Mouse (Mus musculus) myocyte (in vitro differentiated cells): ENCODE measurements at regions not wholly inside any gene's neighbourhood (a gene's known extent, or its start where the extent isn't known, plus 50 kb on each side); places are given as distances from the start of the nearest gene placed in this dataset.

Experiments
- H3K27me3 ChIP-seq: one replicate; pipeline ENCODE4 v1.6.1; 2011; ENCODE audit not compliant: control insufficient read depth, insufficient read depth, insufficient read length
- H3K36me3 ChIP-seq: one replicate; pipeline ENCODE4 v1.6.1; 2011; ENCODE audit not compliant: control insufficient read depth, insufficient read depth
- H3K4me2 ChIP-seq: one replicate; pipeline ENCODE4 v1.6.1; 2011; ENCODE audit warnings: low read depth, control low read depth
- H3K4me3 ChIP-seq: one replicate; pipeline ENCODE4 v1.5.1; 2011; ENCODE audit warnings: mild to moderate bottlenecking, control low read depth, moderate library complexity
- H3K79me2 ChIP-seq: one replicate; pipeline ENCODE4 v1.6.1; 2011; ENCODE audit not compliant: control insufficient read depth, insufficient read depth
- H3ac ChIP-seq: one replicate; pipeline ENCODE4 v1.6.1; 2011; ENCODE audit not compliant: control insufficient read depth, insufficient read length
- CEBPB ChIP-seq: IDR thresholded peaks from 2 replicates; pipeline ENCODE4 v1.6.1; 2011; ENCODE audit warnings: mild to moderate bottlenecking, moderate library complexity; ENCODE audit not compliant: poor library complexity, insufficient read depth, severe bottlenecking
- E2F4 ChIP-seq: IDR thresholded peaks from one replicate; pipeline ENCODE4 v1.6.1; 2011; ENCODE audit warnings: mild to moderate bottlenecking, control low read depth, moderate library complexity; ENCODE audit not compliant: insufficient read depth
- MAX ChIP-seq: IDR thresholded peaks from one replicate; pipeline ENCODE4 v1.6.1; 2011; ENCODE audit warnings: low read depth, mild to moderate bottlenecking, control low read depth
- MYOD1 ChIP-seq, 3 experiments: IDR thresholded peaks; one replicate each; pipeline ENCODE4 v1.6.1; 2011; ENCODE audit warnings: control low read depth in 2 of 3, low read depth in 2 of 3, mild to moderate bottlenecking in 2 of 3, moderate library complexity in 1 of 3; ENCODE audit not compliant: insufficient read length in 2 of 3, control insufficient read depth in 1 of 3
- MYOG ChIP-seq, 3 experiments: IDR thresholded peaks; one replicate each; pipeline ENCODE4 v1.6.1; 2011; ENCODE audit warnings: control low read depth in 2 of 3, low read depth in 2 of 3, mild to moderate bottlenecking in 2 of 3; ENCODE audit not compliant: insufficient read length in 2 of 3, control insufficient read depth in 1 of 3, insufficient read depth in 1 of 3
- POLR2A ChIP-seq: IDR thresholded peaks from one replicate; pipeline ENCODE4 v1.6.1; 2011; ENCODE audit warnings: low read depth, mild to moderate bottlenecking, control low read depth, moderate library complexity; ENCODE audit not compliant: insufficient read length
- POLR2AphosphoS2 ChIP-seq: IDR thresholded peaks from one replicate; pipeline ENCODE4 v1.6.1; 2011; ENCODE audit warnings: low read depth, control low read depth; ENCODE audit not compliant: insufficient read length
- REST ChIP-seq: IDR thresholded peaks from one replicate; pipeline ENCODE4 v1.6.1; 2011; ENCODE audit warnings: mild to moderate bottlenecking, control low read depth, moderate library complexity; ENCODE audit not compliant: insufficient read depth, insufficient read length
- SRF ChIP-seq: IDR thresholded peaks from one replicate; pipeline ENCODE4 v1.6.1; 2011; ENCODE audit warnings: low read depth; ENCODE audit not compliant: control insufficient read depth, insufficient read length
- TCF12 ChIP-seq: IDR thresholded peaks from one replicate; pipeline ENCODE4 v1.6.1; 2011; ENCODE audit warnings: mild to moderate bottlenecking, control low read depth; ENCODE audit not compliant: poor library complexity, insufficient read depth, severe bottlenecking
- TCF3 ChIP-seq: IDR thresholded peaks from one replicate; pipeline ENCODE4 v1.6.1; 2011; ENCODE audit warnings: low read depth, control low read depth; ENCODE audit not compliant: insufficient read length
- USF1 ChIP-seq: IDR thresholded peaks from one replicate; pipeline ENCODE4 v1.6.1; 2011; ENCODE audit warnings: low read depth, mild to moderate bottlenecking, control low read depth, moderate library complexity

- no peaks in the 10 kb centered on the region for H3K36me3 ChIP-seq
Measured at GRCm38 (mm10) chr2:71661438-71661837, 84.0 kb upstream of the Itga6 start.

DNA sequence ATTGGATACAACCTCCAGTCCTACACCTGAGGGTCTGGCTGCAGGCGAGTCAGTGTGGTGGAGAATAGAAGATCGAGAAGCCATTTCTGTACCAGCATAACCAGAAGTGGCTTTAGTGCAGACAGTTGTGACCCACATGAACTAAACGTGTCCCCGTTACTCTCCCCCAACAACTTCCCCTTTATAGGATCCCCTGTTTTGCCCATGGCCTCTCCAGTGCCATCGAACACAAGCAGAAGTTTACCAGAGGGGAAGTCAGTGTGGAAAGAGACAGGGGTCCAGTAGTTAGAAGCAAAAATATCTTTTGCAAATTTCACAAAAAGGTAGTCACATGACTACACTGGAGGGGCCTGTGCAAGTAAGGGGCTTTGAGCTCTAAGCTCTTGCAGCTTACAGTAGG lies 83.4 kb upstream of the Itga6 start:
- TF ChIP-seq USF1 (no peak), E2F4 (no peak), REST (no peak), MYOD1 (IDR thresholded peaks at IDR 0.05; ENCODE audit: control insufficient read depth in 1 of 3, insufficient read length in 2 of 3, low read depth in 2 of 3) (no peak), POLR2A (no peak), TCF3 (no peak)
- no peaks in the 10 kb centered on the region for H3K27me3 ChIP-seq
- no peaks in the 10 kb centered on the region for H3K79me2 ChIP-seq
- H3K4me2 ChIP-seq: no peak overlapping the region
- no peaks in the 10 kb centered on the region for H3K36me3 ChIP-seq
- H3ac ChIP-seq: no peak overlapping the region
- no peak overlapping the region for H3K4me3 ChIP-seq

More at GRCm38 (mm10) chr2:71661438-71661837, 84.0 kb upstream of the Itga6 start:
- no peaks in the 10 kb centered on the region for H3K27me3 ChIP-seq
- H3ac ChIP-seq: no peak overlapping the region
- TF ChIP-seq USF1 (no peak), SRF (no peak), POLR2A (no peak), CEBPB (no peak), REST (no peak), MYOD1 (IDR thresholded peaks at IDR 0.05; ENCODE audit: control insufficient read depth in 1 of 3, insufficient read length in 2 of 3, low read depth in 2 of 3) (no peak), MYOG (IDR thresholded peaks at IDR 0.05; ENCODE audit: control insufficient read depth in 1 of 3, insufficient read depth in 1 of 3, insufficient read length in 2 of 3, low read depth in 2 of 3) (no peak), TCF12 (no peak), MAX (no peak), TCF3 (no peak), E2F4 (no peak), POLR2AphosphoS2 (no peak)
- H3K4me2 ChIP-seq: no peak overlapping the region
- H3K4me3 ChIP-seq: no peak overlapping the region
- no peaks in the 10 kb centered on the region for H3K79me2 ChIP-seq

DNA sequence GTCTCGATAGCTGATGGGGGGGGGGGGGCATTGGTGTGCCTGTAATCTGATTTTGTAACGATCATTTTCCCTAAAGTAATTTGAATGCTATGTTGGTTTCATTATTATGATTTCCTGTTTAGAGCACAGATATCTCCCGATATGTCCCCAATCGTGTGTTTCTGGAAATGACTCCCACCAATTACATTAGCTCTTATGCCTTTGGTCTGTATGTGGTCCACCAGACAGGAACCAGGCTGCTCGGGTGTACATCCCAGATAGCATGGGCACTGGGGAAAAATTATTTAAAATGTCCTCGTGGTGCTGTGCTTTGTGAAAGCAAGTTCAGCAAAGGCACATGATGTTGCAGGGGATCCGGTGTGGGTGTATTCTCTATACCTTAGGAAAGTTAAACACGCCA lies 82.0 kb upstream of the Itga6 start:
- no peaks in the 10 kb centered on the region for H3K79me2 ChIP-seq
- H3ac ChIP-seq: no peak overlapping the region
- no peak for TF ChIP-seq TCF12
- no peak for TF ChIP-seq REST
- TF ChIP-seq MAX: no peak
- no peak for TF ChIP-seq MYOD1 (IDR thresholded peaks at IDR 0.05; ENCODE audit: control insufficient read depth in 1 of 3, insufficient read length in 2 of 3, low read depth in 2 of 3)
- TF ChIP-seq E2F4: no peak
- no peak for TF ChIP-seq POLR2AphosphoS2
- TF ChIP-seq MYOG (IDR thresholded peaks at IDR 0.05; ENCODE audit: control insufficient read depth in 1 of 3, insufficient read depth in 1 of 3, insufficient read length in 2 of 3, low read depth in 2 of 3): no peak
- no peak for TF ChIP-seq SRF
- no peak for TF ChIP-seq CEBPB
- TF ChIP-seq USF1: no peak
- no peak for TF ChIP-seq TCF3
- no peak for TF ChIP-seq POLR2A
- H3K27me3 ChIP-seq: no peaks in the 10 kb centered on the region
- no peak overlapping the region for H3K4me2 ChIP-seq
- H3K4me3 ChIP-seq: no peak overlapping the region
- no peaks in the 10 kb centered on the region for H3K36me3 ChIP-seq

DNA sequence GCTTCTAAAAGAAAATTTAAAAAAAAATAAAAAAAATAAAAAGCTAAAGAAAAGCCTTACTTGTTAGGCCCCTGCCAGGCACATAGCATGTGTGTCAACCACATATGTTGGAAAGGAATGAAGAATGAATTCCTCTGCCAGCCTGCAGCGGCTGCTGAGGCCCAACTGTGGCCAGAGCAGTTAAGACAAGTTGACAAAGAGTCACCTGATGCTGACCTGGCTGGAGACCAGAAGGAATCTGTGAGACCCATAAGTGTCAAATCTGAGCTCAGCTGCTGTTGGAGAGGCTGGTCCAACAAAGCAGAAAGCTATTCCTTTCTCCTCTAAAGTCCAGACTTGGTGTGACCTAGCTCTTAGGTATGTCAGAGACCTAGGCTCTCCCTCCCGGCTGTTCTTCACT lies 78.5 kb upstream of the Itga6 start:
- Histone ChIP-seq H3K27me3 (no peaks in the 10 kb centered on the region), H3K36me3 (no peaks in the 10 kb centered on the region), H3K4me3 (no peak overlapping the region), H3K79me2 (no peaks in the 10 kb centered on the region), H3K4me2 (no peak overlapping the region), H3ac (no peak overlapping the region)
- TF ChIP-seq MYOG (IDR thresholded peaks at IDR 0.05; ENCODE audit: control insufficient read depth in 1 of 3, insufficient read depth in 1 of 3, insufficient read length in 2 of 3, low read depth in 2 of 3): peak in 2 of 3 experiments; percentile 17 to 77
- peak in 2 of 3 experiments; percentile 33 to 34 for TF ChIP-seq MYOD1 (IDR thresholded peaks at IDR 0.05; ENCODE audit: control insufficient read depth in 1 of 3, insufficient read length in 2 of 3, low read depth in 2 of 3)
- no peak for TF ChIP-seq SRF

DNA sequence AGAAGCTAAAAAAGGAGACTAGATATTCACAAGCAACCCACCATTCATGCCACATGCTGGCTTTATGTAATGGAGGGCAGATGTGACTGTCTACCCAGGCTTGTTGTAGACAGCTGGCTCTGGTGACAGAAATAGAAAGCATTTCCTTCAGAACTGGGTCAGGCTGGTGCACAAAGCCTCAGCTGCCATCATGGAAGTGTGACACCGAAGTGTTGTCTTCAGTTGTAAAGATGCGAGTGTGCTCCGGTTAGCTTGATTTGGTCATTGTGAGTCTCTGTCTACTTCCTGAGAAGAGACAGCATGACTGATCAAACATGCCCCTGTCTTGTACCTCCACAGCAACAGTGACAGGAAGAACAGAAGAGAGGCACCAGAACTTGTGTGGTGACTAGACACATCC lies 77.7 kb upstream of the Itga6 start:
- Histone ChIP-seq H3K27me3 (no peaks in the 10 kb centered on the region), H3ac (no peak overlapping the region), H3K4me2 (no peak overlapping the region), H3K4me3 (no peak overlapping the region), H3K36me3 (no peaks in the 10 kb centered on the region), H3K79me2 (no peaks in the 10 kb centered on the region)
- no peak for TF ChIP-seq E2F4
- TF ChIP-seq MYOD1 (IDR thresholded peaks at IDR 0.05; ENCODE audit: control insufficient read depth in 1 of 3, insufficient read length in 2 of 3, low read depth in 2 of 3): peak in 2 of 3 experiments; percentile 9 to 39
- no peak for TF ChIP-seq MAX
- peak in 2 of 3 experiments; percentile 47 to 59 for TF ChIP-seq MYOG (IDR thresholded peaks at IDR 0.05; ENCODE audit: control insufficient read depth in 1 of 3, insufficient read depth in 1 of 3, insufficient read length in 2 of 3, low read depth in 2 of 3)
- TF ChIP-seq CEBPB: no peak
